Mouse (Mus musculus) retina, adult 2 months (tissue): Measurements from ENCODE around the gene Tnni3k.
A peak's percentile ranks its signal among the peaks of the same experiment; 100 is the strongest.

Source experiments
- DNase-seq: peaks from one replicate; pipeline ENCODE4 v3.0.0-alpha.2; 2012; ENCODE audit warnings: low read depth, low spot score

Tnni3k gene

DNA sequence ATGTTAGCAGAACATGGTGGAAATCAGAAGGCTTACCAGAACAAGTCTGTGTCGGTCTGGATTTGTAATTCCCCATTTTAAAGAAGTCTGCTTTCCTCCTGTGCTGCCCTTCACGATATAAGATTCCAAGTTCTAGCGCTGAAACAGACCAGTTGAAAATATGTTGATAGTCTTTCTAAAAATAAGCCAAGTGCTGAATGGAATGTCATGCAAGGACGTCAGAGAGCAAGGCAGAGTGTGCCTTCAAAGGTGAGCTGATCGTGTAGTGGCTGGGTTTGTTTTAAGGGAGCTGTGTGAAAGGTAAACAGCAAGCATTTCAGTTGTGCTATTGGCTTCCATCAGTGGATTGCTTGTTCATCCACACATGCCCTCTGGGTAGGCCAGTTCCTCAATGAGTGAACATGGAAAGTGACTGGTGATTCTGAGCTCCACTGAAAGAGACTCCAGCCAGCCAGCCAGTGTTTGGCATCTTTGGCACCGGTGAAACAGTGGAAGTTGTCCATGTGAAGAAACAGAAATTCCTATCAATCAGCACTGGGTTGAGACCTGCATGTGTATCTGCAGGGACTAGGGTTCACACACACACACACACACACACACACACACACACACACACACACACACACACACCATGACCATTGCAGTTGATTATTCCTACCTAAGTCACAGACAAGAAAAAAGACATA, at the start of gene Tnni3k:
Tnni3k (minus strand) TSS at position 177 of the 686 bp plus-strand sequence.
- DNase-seq, result no peak

DNA sequence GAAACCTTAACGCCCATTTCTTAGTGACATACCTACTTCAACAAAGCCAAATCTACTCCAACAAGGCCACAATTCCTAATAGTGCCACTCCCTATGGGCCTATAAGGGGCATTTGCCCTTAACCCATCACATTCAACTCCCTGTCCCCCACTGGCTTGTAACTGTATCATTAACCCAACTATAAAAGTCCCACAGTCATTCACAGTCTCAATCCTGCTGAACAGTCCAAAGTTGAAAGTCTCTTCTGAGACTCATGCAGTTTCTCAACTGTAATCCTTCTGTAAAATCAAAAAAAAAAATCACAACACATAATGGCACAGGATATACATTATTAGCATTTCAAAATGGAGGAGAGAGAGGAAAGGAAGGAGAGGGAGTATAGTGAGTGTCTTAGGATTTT, 44.1 kb upstream of the Tnni3k start:
- no peak for DNase-seq

DNA sequence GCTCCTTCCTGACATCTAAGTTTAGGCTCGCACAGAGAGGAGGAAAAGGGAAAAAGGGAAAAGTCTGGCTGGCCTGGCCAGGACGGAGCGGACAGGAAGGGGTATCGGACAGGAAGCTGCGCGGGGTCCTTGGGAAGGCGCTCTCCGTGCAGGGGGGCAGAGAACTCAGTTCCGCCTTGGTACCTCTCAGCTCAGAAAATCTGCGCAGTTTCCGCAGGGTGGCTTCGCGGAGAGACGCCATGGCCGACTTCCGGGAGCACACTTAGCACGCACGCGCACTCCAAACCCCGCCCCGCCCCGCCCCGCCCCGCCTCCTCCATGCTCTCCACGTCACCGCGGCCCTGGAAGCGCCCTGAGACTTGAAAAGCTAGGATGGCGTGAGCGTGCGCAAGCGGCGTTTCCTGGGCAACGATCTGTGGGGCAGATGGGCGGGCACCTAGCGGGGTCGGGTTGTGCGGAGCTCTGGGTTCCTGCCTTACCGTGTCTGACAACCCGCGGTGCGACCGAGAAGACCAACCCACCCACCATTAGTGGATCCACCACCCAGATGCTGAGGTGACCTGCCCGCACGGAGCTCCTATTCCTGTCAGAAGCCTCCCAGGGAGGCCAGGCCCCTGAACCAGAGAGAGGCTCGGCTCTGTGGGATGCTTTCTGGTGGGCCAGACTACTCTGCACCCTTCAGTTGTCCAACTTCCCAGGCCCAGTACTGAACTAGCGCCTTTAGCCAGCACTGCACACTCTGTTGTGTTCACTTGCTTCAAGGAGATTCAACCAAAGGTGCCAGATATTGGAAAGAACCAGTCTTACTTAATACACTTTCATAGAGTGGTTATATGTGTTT, 38.1 kb upstream of the Tnni3k start, which contains the start of the genes Fpgt and Lrriq3:
Fpgt (minus strand) TSS at position 288 of the 841 bp plus-strand sequence.
Lrriq3 (plus strand) TSS at position 319 of the 841 bp plus-strand sequence.
- peak; percentile 80 for DNase-seq

DNA sequence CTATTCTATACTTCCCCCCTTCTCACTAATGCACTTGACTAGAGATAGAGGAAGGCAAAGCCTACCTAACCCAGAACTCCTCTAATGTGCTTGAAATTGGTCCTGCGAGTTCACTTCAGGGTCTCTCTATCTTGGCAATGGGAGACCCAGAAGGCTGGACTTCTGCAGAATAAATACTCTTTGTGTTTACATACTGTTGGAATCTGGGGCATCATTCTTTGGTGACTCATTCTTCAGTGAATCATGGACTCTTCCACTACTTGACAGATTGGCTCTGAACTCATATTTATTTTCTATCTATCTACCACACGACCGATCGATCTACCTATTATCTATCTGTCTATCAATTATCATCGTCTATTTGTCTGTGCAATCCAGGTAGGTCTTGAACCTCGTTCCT, 36.9 kb upstream of the Tnni3k start:
- no peak for DNase-seq

DNA sequence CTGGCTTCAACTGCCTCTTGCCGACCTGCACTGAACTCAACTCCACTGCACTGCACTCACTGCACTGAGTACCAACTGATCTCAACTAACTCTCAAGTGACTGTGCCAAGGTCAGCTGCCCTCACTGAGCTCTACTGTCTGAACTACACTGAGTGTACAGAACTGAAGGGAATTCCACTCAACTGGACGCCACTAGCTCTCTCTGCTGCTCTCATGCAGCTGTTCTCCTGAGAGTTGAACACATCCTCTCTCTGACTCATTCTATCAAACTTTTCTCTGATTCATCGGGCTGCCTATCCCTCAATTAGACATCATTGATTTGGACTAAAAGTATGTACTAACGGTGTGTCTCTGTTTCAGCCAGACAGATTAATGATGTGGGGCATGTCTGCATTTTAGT, 22.7 kb upstream of the Tnni3k start:
- no peak for DNase-seq

DNA sequence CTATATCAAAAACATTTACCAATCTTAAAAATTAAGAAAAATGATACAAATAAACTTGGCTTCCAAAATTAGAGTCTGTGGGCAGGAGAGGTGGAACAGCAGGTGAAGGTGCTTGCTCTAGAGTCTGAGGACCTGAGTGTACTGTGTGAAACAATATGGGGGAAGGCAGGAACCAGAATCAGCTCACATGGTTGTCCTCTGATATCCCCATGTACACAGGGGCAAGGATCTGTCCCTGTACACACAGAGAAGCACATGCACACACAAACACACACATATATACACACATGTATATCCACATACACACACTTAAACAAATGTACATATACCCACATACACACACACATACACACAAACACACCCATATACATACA, 4.2 kb upstream of the Tnni3k start:
- DNase-seq, result no peak

- no peak for DNase-seq
Measured at GRCm38 (mm10) chr3:155058800-155059448, 3.7 kb upstream of the Tnni3k start.

- no peak for DNase-seq
Measured at GRCm38 (mm10) chr3:155057566-155057965, 2.4 kb upstream of the Tnni3k start.

DNA sequence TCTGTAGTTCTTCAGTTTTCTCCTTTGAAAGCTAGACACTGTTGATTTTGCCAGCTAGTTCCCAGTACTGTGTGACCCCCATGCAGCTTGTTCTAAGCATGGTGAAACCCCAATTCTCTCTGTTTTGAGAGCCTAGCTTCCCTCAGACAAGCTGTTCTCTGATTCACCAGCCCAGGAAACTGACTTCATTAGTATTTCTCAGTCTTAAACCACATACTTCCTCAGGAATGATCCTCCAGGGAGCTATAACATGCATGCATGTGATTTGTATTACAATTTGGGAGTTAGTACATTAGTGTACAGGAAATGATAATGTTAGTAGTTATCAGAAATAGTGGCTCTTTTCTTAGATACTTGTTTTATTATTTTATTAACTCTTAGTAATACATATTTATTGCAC, 1.4 kb upstream of the Tnni3k start:
- no peak for DNase-seq

DNA sequence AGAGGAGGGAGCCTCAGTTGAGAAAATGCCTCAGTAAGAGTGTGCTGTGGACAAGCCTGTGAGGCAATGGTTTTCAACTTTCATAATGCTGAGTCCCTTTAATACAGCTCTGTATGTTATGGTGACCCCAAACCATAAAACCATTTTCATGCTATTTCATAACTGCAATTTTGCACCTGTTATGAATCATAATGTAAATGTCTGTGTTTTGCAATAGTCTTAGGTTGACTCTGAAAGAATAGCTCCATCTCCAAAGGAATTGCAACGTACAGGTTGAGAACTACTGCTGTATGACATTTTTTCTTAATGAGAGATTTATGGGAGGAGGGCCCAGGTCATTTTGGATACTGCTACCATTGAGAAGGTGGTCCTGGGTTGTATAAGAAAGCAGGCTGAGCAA, 2.0 kb downstream of the Tnni3k start:
- DNase-seq, result no peak

- no peak for DNase-seq
Measured at GRCm38 (mm10) chr3:155052021-155052420, 3.2 kb downstream of the Tnni3k start.

GRCm38 (mm10) chr3:155039012-155039836, 16.0 kb downstream of the Tnni3k start:
- no peak for DNase-seq

GRCm38 (mm10) chr3:155034323-155034722, 20.9 kb downstream of the Tnni3k start:
- no peak for DNase-seq

DNA sequence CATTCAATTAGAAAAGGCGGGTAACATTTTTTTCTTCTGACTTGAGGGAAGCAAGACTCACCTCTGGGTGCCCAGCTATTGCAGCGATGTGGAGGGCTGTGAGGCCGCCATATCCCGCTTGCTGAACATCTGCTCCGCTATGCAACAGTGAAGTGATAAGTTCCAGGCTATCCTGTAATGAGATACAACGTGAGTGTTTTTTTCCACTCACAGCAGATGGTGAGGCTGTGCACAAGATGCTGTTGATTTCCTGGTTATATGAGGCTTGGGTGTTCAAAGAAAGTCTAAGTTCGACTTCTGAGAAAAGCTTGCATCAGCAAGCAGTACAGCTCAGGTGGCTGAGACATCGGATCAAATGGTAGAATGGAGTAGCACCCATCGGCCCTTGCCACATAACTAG, 25.0 kb downstream of the Tnni3k start:
- no peak for DNase-seq

- no peak for DNase-seq
Measured at GRCm38 (mm10) chr3:155002781-155003180, 52.4 kb downstream of the Tnni3k start.

- no peak for DNase-seq
Measured at GRCm38 (mm10) chr3:155001056-155001455, 54.2 kb downstream of the Tnni3k start.

DNA sequence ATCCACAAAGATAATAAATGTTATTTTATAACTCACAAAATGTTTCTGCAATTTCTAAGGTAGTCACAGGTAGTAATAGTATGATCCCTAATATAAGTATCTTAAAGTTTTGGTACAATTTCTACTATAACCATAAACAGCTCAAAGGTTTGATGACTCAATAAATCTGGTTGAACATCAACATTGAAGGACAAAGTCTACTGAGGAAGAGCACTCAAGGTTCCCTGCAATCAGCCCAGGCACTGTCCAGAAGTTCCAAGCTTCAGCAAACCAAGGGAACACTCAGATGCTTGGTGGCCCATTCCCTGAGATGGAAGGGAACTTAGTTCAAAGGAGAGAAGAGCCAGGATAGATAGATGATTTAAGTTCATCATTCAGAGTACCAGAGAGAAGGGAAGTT, 62.5 kb downstream of the Tnni3k start:
- no peak for DNase-seq

DNA sequence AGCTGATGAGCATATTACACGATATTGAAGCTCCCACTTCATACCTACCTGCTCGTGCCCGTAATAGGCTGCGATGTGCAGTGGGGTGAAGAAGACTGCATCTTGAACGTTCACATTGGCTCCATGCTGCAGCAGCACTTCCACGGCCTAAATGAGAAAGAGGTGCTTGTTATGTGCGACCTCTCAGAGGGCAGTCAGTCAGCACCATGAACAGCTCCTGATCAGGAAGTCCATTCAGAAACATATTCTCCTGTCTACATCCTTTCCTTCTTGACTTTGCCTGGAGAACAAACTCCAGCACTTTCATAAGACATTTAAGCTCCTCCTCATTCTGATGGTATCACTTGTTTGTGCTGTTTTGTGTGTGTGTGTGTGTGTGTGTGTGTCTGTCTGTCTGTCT, 76.1 kb downstream of the Tnni3k start:
- DNase-seq, result no peak

DNA sequence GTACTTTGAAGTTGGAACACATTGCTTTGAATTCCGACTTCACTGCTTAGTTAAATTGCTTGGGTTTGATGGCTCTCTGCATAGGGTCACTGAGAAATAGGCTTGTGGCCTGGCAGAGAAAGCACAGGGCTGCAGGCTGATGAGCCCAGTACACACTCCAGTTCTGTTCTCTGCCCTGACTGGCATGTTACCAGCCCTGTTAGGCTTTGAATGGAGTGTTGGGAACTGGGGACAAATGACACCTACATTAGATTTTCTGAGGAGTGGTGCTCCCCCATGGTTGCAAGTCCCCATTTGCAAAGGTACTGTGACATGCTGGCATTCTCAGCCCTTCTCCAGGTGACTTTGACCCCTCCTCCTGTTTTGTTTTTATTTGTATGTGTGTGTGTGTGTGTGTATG, 83.6 kb downstream of the Tnni3k start:
- no peak for DNase-seq

- no peak for DNase-seq
Measured at GRCm38 (mm10) chr3:154970981-154971380, 84.2 kb downstream of the Tnni3k start.

GRCm38 (mm10) chr3:154961284-154961683, 93.9 kb downstream of the Tnni3k start:
- DNase-seq, result no peak

- no peak for DNase-seq
Measured at GRCm38 (mm10) chr3:154953088-154953487, 102.1 kb downstream of the Tnni3k start.
